Mouse (Mus musculus): Measurements from ENCODE around the gene Acta2. TPM values are rescaled to one million over a fixed set of nuclear protein-coding genes. Genes with fewer than 3 reads are reported as not detected.

Acta2 gene
- total RNA-seq, 2 experiments from 2014 or later, result 14.5 to 16.3 TPM

GRCm38 (mm10) chr19:34194132-34194745 lies 61.2 kb downstream of the Acta2 start:
- DNase-seq (ENCODE audit: extremely low spot score in 1 of 2, low spot score in 1 of 2), result no peak

DNA sequence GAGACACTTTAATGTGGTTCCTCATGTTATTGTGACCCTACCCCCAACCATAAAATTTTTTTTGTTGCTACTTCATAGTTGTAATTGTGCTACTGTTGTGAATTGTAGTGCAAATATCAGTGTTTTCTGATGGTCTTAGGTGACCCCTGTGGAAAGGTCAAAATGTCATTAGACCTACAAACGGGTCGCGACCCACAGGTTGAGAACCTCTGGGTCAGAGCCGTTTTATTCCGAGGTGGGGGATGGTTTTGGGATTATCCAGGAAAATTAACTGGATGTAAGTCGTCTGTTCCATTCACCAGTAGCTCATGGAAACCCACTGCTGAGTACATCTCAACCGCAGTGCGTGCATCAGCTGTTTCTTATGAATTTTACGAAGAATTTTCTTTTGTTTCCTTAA lies 61.7 kb downstream of the Acta2 start:
- DNase-seq (ENCODE audit: extremely low spot score in 1 of 2, low spot score in 1 of 2), result no peak

DNA sequence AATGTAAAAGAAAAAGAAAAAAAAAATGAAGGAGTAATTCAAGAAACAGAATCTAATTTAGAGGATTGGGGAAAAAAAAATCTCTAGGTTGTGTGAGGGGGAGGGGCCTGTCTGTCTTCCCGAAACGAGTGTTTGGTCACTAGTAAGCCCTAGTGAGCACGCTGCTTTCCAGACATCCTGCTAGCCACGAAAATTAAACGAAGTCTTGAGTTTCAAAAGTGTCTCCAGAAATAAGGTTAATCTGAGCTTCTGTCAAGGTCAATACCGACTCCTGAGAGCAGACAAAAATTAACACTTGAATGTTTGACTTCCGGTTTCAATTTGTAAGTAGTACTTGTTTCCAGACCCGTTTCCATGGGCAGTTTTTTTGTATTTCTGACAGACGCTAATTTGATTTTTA lies 62.2 kb downstream of the Acta2 start:
- no peak for DNase-seq (ENCODE audit: extremely low spot score in 1 of 2, low spot score in 1 of 2)

- peak; percentile 53 to 68 for DNase-seq (ENCODE audit: extremely low spot score in 1 of 2, low spot score in 1 of 2)
Observed at GRCm38 (mm10) chr19:34192008-34192963, 63.1 kb downstream of the Acta2 start, which contains the start of gene Stambpl1. TSS of gene Stambpl1 (plus strand) at chr19:34192229.

- peak in 1 of 2 experiments; percentile 9 for DNase-seq (ENCODE audit: extremely low spot score in 1 of 2, low spot score in 1 of 2)
Observed at GRCm38 (mm10) chr19:34191645-34192007, 63.8 kb downstream of the Acta2 start.

Other genes starting within 250 kb of the Acta2 start
- gene Lipk, start 247.3 kb downstream of the Acta2 start, total RNA-seq (2021), result not detected
- gene Lipn, start 188.2 kb downstream of the Acta2 start, total RNA-seq (2021), result not detected
- gene Lipm, start 154.7 kb downstream of the Acta2 start, total RNA-seq (2021), result under 1 TPM; 0.12 to 0.21 TPM
- under 1 TPM; 0.26 to 0.27 TPM for gene Ankrd22, start 89.5 kb downstream of the Acta2 start, total RNA-seq (2021)
- gene Stambpl1, start 63.4 kb downstream of the Acta2 start, total RNA-seq (2021), result 10 to 100 TPM; 20.6 to 22.2 TPM
- 1 to 10 TPM in 1 of 2 experiments, under 1 TPM in 1; 0.61 to 2.0 TPM for gene Fas, start 35.1 kb upstream of the Acta2 start, total RNA-seq (2021)
- under 1 TPM in 1 of 2 experiments, not detected in 1; 0.32 TPM for gene Ch25h, start 219.6 kb upstream of the Acta2 start, total RNA-seq (2021)